Mouse (Mus musculus): ENCODE measurements around the gene Dync1i1.

DNA sequence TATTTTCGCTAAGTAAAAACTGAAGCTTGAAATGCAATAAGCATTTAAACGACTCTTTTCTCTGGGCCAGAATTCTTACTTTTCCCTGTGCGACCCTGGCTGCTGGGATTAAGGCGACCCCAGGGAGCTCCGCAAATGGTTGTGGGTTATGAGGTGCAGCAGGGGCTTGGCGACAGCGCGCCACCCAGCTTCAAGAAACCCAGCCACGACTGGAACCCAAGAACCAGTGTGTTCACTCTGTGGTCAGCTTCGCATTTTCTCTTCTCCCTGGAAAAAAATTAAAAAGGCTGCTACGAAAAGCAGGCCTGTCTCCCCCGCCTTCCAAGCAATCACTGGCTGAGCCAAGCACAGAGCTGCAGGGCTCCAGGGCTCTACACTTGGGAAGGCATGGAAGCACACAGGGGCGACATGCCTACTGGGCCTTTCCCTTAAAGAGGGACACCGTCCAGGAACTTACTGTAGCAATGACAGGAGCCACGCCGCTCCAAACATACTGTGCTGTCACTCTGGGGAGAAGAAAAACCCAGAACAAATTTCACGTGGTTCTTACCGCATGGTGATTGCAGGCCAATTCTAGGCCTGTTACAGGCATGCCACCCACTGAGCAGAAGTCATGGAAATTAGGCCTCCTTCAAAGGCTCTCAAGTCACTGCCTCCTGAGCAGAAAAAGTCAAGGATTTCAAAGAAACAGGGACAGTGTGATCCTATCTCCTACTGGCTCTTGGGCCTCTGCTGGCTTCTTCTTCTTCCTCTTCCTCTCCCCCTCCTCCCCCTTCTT, 313.5 kb downstream of the Dync1i1 start:
- TF ChIP-seq EP300 (optimal IDR thresholded peaks at IDR 0.05) (no peak), CTCF (IDR thresholded peaks at IDR 0.05; ENCODE audit: low read depth) (no peak)
